Mouse (Mus musculus): Measurements from ENCODE around the gene Tbcb. TPM values are rescaled to one million over a fixed set of nuclear protein-coding genes. Genes with fewer than 3 reads are reported as not detected.
"Not testable (repeated sequence)": the region's sequence is repeated elsewhere in the genome, so short reads cannot be mapped to it uniquely, and the experiment has no call there.

Tbcb gene
- total and polyA plus RNA-seq, 3 experiments, result 36.6 to 56.7 (median 52.7) TPM

DNA sequence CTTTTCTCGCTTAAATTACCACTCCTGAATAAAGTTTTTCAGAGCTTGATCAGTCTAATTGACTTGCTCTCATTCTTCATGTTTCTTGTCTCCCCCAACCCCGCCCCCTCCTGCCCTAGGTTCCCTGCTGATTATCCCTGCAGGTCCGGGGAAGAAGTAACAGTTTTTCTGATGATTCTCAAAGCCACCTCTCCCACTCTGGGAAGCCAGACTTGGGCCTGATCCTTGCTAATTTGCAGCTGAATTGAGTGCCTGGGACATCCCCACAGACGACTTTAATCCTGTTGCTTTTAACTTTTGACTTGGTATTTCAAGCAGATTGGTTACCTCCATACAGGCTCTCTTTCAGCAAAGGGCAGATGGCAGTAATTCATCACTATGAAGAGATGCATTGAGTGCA is 21.0 kb downstream of the Tbcb start:
- Histone ChIP-seq H3K79me2 (replicated peaks; ENCODE audit: control insufficient read depth, insufficient read depth, low read length) (no peaks in the 10 kb centered on the region), H3K4me3 (no peak overlapping the region), H3K27me3 (ENCODE audit: control insufficient read depth, insufficient read depth, low read length) (no peaks in the 10 kb centered on the region), H3K9ac (ENCODE audit: low read depth, low read length) (no peak overlapping the region), H3K36me3 (ENCODE audit: control insufficient read depth, insufficient read depth, low read length) (no peaks in the 10 kb centered on the region), H3K27ac (no peak overlapping the region), H3K4me1 (ENCODE audit: control insufficient read depth, insufficient read depth, low read length) (no peaks in the 10 kb centered on the region)
- DNase-seq, result no peak
- WGBS, result 31% methylated on average over 4 of the region's 4 CpGs
- TF ChIP-seq CTCF (IDR thresholded peaks at IDR 0.05) (no peak), POLR2A (IDR thresholded peaks at IDR 0.05; ENCODE audit: insufficient read depth, low read depth, low read length) (no peak), EP300 (IDR thresholded peaks at IDR 0.05; ENCODE audit: insufficient read depth, low read depth, low read length) (no peak)
- intact Hi-C loops (cut with DNase I), result no loop called here

DNA sequence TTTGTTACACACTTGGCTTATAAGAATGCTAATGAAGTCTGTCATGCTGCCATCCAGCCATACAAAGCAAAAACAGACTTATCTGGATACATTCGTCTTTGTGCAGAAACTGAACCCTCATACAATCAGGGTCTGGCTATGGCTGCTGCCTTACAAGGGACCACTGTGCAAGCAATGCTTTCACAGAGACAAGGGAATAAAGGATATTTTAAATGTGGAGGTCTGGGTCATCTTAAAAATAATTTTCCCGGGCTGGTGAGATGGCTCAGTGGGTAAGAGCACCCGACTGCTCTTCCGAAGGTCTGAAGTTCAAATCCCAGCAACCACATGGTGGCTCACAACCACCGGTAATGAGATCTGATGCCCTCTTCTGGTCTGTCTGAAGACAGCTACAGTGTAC is 25.7 kb downstream of the Tbcb start:
- H3K79me2 ChIP-seq (replicated peaks; ENCODE audit: control insufficient read depth, insufficient read depth, low read length); H3K27me3 ChIP-seq (ENCODE audit: control insufficient read depth, insufficient read depth, low read length); H3K4me1 ChIP-seq (ENCODE audit: control insufficient read depth, insufficient read depth, low read length); H3K9ac ChIP-seq (ENCODE audit: low read depth, low read length); DNase-seq; H3K27ac ChIP-seq; H3K4me3 ChIP-seq; H3K36me3 ChIP-seq (ENCODE audit: control insufficient read depth, insufficient read depth, low read length): not testable (repeated sequence)
- intact Hi-C loops (cut with DNase I), result loop anchor here (5.0 kb wide), 1 partner anchor 194 kb away; no protein-coding TSS in a partner anchor
- 46% methylated on average over 5 of the region's 5 CpGs for WGBS

DNA sequence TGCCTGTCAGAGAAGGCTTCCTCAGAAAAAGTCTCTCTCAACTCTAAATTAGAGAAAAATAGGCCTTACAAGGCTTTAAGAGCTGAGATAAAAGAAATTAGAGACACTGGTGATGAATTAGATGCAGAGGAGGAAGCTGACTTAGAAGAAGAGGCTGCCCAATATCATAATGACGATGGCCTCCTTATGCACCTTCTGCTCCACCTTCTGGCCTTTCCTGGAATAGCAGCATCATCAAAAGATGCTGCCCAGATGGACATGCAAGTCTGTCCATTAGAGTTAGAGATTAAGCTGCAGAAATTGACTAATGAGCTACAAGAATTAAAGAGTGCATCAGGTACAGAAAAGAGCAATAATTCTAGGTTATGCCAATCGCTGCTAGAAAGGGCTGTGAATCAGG is 26.7 kb downstream of the Tbcb start:
- Histone ChIP-seq H3K9ac (ENCODE audit: low read depth, low read length) (no peak overlapping the region), H3K36me3 (ENCODE audit: control insufficient read depth, insufficient read depth, low read length) (no peaks in the 10 kb centered on the region), H3K27me3 (ENCODE audit: control insufficient read depth, insufficient read depth, low read length) (no peaks in the 10 kb centered on the region), H3K79me2 (replicated peaks; ENCODE audit: control insufficient read depth, insufficient read depth, low read length) (no peaks in the 10 kb centered on the region), H3K4me3 (no peak overlapping the region), H3K4me1 (ENCODE audit: control insufficient read depth, insufficient read depth, low read length) (peaks cover 2% of the 10 kb centered on the region), H3K27ac (no peak overlapping the region)
- 0% methylated on average over 2 of the region's 2 CpGs for WGBS
- peak; percentile 80; the same call in 1 of the 2 replicates for TF ChIP-seq EP300 (IDR thresholded peaks at IDR 0.05; ENCODE audit: insufficient read depth, low read depth, low read length)
- no peak for TF ChIP-seq POLR2A (IDR thresholded peaks at IDR 0.05; ENCODE audit: insufficient read depth, low read depth, low read length)
- peak; percentile 93 for TF ChIP-seq CTCF (IDR thresholded peaks at IDR 0.05)
- DNase-seq, result peak; percentile 61 to 75
- intact Hi-C loops (cut with DNase I), result loop anchor here (1.0 to 5.0 kb wide), 2 partner anchors 24 to 193 kb away; no protein-coding TSS in a partner anchor

DNA sequence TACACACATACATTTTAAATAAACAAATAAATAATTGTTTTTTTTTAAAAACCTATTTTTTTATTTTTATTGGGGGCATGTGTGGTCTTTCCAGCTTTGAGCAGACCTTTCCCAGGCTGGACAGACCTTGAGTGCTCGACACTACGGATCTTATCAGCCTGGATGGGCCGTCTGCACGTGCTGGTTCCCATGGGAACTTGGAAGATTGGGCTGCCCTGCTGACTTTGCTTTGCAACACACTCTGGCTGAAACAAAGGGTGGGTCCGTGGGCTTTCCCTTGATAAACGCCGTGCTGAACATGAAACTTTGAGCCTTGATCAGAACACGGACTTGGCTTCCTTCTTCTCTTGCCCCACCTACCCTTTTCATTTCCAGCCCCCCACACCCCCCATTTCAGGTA is 27.7 kb downstream of the Tbcb start:
- H3K27me3 ChIP-seq (ENCODE audit: control insufficient read depth, insufficient read depth, low read length), result no peaks in the 10 kb centered on the region
- peak overlapping the region; percentile 85; the same call in 1 of the 2 replicates for H3K27ac ChIP-seq
- peak in 1 of 2 experiments; percentile 44 for DNase-seq
- intact Hi-C loops (cut with DNase I), result no loop called here
- WGBS, result 12% methylated on average over 8 of the region's 8 CpGs
- H3K4me1 ChIP-seq (ENCODE audit: control insufficient read depth, insufficient read depth, low read length), result peaks cover 4% of the 10 kb centered on the region
- H3K79me2 ChIP-seq (replicated peaks; ENCODE audit: control insufficient read depth, insufficient read depth, low read length), result no peaks in the 10 kb centered on the region
- TF ChIP-seq CTCF (IDR thresholded peaks at IDR 0.05), result no peak
- no peak for TF ChIP-seq POLR2A (IDR thresholded peaks at IDR 0.05; ENCODE audit: insufficient read depth, low read depth, low read length)
- no peak for TF ChIP-seq EP300 (IDR thresholded peaks at IDR 0.05; ENCODE audit: insufficient read depth, low read depth, low read length)
- no peaks in the 10 kb centered on the region for H3K36me3 ChIP-seq (ENCODE audit: control insufficient read depth, insufficient read depth, low read length)
- no peak overlapping the region for H3K9ac ChIP-seq (ENCODE audit: low read depth, low read length)
- no peak overlapping the region for H3K4me3 ChIP-seq

DNA sequence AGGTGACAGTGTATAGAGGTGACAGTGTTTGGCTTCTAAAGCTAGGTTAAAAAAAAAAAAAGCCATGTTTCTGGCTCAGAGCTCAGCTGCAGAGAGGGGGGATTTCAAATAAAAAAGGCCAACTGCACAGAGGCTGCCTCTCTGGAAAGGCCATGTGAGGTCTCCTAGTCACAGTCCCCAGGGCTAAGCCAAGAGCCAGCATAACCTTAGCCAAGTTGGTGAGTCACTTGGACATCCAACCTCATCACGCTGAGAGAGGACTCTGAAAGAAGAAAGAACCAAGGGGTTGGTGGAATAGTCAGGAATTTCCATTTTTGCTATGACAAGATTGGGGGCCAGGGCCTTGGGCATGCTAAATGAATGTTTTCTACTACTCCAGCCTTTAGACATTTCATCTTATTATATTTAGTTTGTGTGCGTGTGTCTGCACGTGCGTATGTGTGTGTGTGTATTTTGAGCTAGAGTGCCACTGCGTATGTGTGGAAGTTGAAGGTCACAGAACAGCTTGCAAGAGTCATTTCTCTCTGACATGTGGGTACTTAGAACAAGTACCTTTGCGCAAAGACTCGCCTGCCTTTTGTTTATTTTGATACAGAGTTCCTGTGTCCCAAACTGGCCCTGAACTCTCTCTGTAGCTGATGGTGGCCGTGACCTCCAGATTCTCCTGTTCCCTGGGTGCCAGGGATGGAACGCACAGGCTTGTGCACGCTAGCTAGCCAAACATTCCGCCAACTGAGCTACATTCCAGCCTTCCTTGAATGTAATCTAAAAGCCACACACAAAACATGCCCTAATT is 29.0 kb downstream of the Tbcb start:
- intact Hi-C loops (cut with DNase I), result no loop called here
- DNase-seq, result peak; percentile 49 to 78
- no peaks in the 10 kb centered on the region for H3K79me2 ChIP-seq (replicated peaks; ENCODE audit: control insufficient read depth, insufficient read depth, low read length)
- 0 out of 2 replicates have a peak overlapping the region, but pooled peaks have one; percentile 47 for H3K9ac ChIP-seq (ENCODE audit: low read depth, low read length)
- H3K4me3 ChIP-seq, result no peak overlapping the region
- TF ChIP-seq POLR2A (IDR thresholded peaks at IDR 0.05; ENCODE audit: insufficient read depth, low read depth, low read length) (peak; percentile 14; the same call in 1 of the 2 replicates), CTCF (IDR thresholded peaks at IDR 0.05) (no peak), EP300 (IDR thresholded peaks at IDR 0.05; ENCODE audit: insufficient read depth, low read depth, low read length) (peak; percentile 73)
- H3K27me3 ChIP-seq (ENCODE audit: control insufficient read depth, insufficient read depth, low read length), result no peaks in the 10 kb centered on the region
- H3K36me3 ChIP-seq (ENCODE audit: control insufficient read depth, insufficient read depth, low read length), result no peaks in the 10 kb centered on the region
- H3K27ac ChIP-seq, result peak overlapping the region; percentile 85
- peaks cover 4% of the 10 kb centered on the region for H3K4me1 ChIP-seq (ENCODE audit: control insufficient read depth, insufficient read depth, low read length)
- 42% methylated on average over 11 of the region's 11 CpGs for WGBS

DNA sequence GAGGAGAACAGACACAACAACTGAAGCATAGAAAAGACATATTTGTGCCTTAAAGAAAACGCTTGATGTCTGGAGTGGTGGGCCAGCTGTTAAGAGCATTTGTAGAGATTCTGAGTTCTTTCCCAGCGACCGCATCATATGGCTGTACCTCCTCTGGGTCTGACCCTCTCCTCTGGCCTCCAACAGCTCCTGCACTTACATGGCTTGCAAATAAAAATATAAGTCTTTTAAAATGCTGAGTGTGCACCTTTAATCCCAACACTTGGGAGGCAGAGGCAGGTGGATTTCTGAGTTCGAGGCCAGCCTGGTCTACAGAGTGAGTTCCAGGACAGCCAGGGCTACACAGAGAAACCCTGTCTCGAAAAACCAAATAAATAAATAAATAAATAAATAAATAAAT is 31.4 kb downstream of the Tbcb start:
- WGBS, result 92% methylated on average over 5 of the region's 5 CpGs
- intact Hi-C loops (cut with DNase I); H3K4me3 ChIP-seq; DNase-seq; H3K36me3 ChIP-seq (ENCODE audit: control insufficient read depth, insufficient read depth, low read length); H3K4me1 ChIP-seq (ENCODE audit: control insufficient read depth, insufficient read depth, low read length); H3K27me3 ChIP-seq (ENCODE audit: control insufficient read depth, insufficient read depth, low read length); H3K9ac ChIP-seq (ENCODE audit: low read depth, low read length); H3K27ac ChIP-seq; H3K79me2 ChIP-seq (replicated peaks; ENCODE audit: control insufficient read depth, insufficient read depth, low read length): not testable (repeated sequence)
